Mouse (Mus musculus) large intestine, adult 2 months (tissue): Measurements from ENCODE around the gene Defb21. TPM values are rescaled to one million over a fixed set of nuclear protein-coding genes. Genes with fewer than 3 reads are reported as not detected.

Experiments used
- DNase-seq: peaks from one replicate; pipeline ENCODE4 v3.0.0-alpha.2; 2012; ENCODE audit warnings: low read depth, low spot score
- WGBS: fragments of 180-500 bp; shearing (Covaris S2); methylation state at CpG from one replicate; pipeline ENCODE4 v1.1.7; 2018; 5-methylcytosine and 5-hydroxymethylcytosine counted together
- polyA plus RNA-seq: library from polyadenylated mRNA; depleted of rRNA; stranded (reverse); fragments of >200 nt; gene quantifications from 2 replicates; pipeline ENCODE4 v1.2.3, GENCODE M21; 2012; rRNA removed

Defb21 gene
- polyA plus RNA-seq, 1 experiment: not detected

DNA sequence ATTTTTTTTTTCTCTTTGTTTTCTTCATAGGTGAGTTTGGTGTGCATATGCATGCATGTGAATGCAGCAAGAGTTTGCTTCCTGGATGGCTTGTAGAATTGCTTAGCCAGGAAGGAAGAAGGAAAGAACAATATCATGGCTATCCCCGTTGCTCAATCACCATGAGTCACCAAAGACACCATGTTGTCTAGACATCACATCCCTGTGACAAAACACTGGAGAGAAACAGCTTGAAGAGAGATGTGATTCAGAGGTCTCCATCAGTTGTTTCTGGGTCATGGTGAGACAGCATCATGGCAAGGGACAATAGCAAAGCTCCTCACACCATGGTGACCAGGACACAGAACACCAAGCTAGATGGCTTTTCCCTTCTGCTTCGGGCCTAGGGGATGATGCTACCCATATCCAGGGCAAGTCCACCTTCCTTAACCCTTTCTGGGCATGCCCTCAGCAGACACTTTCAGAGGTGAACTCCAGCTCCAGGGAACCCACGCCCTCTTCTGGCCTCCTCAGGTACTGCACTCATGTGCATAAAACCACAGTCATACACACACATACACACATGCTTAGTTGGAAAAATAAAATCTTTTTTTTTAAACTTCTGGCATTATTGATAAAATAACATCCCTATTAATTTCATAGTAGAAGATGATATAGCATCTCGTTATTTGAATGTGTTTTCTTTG lies 28.9 kb downstream of the Defb21 start:
- DNase-seq: no peak
- WGBS: 67% methylated on average over 4 of the region's 4 CpGs

DNA sequence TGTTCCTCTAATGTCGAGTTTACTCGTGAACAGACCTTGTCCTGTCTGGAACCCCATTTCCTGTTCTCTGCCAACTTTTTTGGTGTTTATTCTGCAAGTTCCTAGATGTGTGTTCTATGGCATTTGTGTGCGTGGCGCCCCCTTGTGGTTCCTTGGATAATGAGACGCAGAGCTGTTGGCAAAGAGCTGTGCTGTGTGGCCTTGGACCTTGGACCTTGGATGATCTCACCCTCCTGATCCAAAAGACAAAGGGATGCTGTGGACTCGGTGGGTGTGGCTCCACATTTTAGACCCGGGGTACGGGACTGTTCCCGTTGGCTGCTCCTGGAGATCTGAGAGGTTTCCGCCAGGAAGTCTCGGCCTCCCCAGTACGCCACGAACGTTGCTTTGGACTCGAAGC lies 31.5 kb downstream of the Defb21 start, which contains the start of gene Defb36:
Gene Defb36, plus strand, starts transcription at position 271 of the 400 bp plus-strand sequence.
- 63% methylated on average over 15 of the region's 15 CpGs for WGBS

DNA sequence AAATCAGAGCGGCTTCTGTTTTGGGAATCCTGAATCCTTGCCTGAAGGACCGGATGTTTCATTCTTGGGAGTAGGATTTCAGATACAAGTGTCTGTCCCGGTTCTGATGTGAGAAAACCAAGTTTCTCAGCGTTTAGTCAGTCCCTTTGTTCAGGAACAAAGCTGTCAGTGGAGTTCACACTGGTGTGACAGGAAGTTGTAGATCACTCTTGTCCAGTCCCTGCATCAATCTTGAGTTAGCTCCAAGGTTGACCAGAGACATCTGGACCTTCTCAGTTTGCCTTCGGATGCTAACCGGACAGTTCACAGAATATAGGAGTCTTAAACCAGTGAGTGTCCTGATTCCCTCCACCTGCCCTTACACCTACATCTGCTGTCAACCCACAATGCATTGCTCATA lies 35.2 kb downstream of the Defb21 start:
- no peak for DNase-seq
- WGBS: 60% methylated on average over 6 of the region's 6 CpGs

More for the DNA sequence above, 31.5 kb downstream of the Defb21 start, which contains the start of gene Defb36:
- no peak for DNase-seq

DNA sequence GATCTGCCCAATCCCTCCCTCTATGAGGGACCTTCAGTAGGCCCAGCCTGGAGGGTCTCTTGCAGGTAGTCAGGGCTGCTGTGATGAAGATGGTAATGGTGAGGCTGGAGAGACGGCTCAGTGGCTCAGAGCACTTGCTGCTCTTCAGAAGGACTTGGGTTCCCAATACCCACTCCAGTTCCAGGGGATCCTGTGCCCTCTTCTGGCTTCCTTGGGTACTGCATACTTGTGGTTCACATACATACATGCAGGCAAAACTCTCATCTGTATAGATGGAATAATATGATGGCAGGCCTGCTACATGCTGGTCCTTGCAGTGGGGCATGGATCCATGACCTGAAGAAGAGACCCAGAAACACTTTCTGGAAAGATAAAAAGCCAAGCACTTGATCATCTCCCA lies 36.2 kb downstream of the Defb21 start:
- DNase-seq: no peak
- 95% methylated on average over 1 of the region's 1 CpGs for WGBS

DNA sequence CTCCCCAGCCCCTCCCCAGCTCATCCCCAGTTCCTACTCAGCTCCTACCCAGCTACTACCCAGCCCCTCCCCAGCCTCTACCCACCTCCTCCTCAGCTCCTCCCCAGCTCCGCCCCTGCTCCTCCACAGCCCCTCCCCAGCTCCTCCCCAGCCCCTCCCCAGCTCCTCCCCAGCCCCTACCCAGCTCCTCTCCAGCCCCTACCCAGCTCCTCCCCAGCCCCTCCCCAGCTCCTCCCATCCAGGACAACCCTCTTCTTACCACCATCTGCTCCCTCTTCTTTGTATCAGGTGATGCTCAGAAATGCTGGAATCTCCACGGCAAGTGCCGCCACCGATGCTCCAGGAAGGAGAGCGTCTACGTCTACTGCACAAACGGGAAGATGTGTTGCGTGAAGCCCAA lies 39.6 kb downstream of the Defb21 start:
- no peak for DNase-seq

DNA sequence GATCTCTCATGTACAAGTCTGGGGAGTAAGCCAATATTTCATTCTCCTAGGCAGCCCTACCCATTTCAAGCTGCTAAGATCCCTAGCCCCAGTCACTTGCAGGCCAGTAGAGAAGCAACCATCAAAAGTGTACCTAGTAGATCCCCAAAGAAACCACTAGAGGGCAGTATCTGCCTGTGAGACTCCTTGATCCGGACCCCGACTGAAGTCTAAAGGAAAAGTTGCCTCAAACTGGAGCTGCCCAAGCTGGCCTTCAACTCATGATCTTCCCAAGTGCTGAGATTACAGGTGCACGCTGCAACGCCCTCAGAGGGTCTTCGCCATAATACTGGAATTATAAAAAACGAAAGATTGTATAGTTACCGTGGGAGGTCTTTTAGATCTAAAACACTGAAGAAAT lies 43.0 kb downstream of the Defb21 start:
- 18% methylated on average over 7 of the region's 7 CpGs for whole genome bisulfite sequencing
- peak; percentile 31 for DNase-seq

More for the DNA sequence above, 39.6 kb downstream of the Defb21 start:
- 64% methylated on average over 7 of the region's 8 CpGs for WGBS

DNA sequence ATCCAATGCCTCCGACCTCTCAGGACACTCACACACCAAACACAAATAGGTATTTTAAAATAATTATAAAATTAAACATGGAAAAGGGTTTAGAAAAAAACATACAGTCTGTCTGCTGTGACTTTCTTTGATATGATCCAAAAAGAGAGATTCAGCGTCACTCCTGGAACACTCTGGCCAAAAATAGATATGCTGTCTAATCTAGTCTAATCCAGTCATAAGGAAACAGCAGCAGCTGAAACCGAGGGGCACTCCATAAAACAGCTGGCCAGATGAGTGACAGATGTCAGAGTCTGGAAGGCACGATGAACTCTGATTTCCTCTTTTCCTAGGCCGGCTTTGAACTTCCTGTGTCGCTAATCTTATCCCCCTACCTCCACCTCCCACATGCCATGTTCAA lies 43.9 kb downstream of the Defb21 start:
- WGBS: 69% methylated on average over 6 of the region's 6 CpGs
- no peak for DNase-seq

DNA sequence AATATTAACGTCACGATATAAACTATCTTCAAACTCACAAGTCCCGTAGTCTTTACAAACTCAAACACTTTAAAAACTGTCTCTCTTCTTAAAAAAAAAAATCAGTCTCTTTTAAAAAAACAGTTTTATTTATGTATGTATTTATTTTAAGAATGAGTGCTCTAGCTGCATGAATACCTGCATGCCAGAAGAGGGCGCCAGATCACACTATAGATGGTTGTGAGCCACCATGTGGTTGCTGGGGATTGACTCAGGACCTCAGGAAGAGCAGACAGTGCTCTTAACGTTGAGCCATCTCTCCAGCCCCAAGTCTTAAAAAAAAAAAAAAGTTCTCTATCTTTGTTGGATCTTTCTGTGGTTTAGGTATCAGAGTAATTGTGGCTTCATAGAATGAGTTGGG lies 44.8 kb downstream of the Defb21 start:
- no peak for DNase-seq
- 72% methylated on average over 5 of the region's 5 CpGs for WGBS

DNA sequence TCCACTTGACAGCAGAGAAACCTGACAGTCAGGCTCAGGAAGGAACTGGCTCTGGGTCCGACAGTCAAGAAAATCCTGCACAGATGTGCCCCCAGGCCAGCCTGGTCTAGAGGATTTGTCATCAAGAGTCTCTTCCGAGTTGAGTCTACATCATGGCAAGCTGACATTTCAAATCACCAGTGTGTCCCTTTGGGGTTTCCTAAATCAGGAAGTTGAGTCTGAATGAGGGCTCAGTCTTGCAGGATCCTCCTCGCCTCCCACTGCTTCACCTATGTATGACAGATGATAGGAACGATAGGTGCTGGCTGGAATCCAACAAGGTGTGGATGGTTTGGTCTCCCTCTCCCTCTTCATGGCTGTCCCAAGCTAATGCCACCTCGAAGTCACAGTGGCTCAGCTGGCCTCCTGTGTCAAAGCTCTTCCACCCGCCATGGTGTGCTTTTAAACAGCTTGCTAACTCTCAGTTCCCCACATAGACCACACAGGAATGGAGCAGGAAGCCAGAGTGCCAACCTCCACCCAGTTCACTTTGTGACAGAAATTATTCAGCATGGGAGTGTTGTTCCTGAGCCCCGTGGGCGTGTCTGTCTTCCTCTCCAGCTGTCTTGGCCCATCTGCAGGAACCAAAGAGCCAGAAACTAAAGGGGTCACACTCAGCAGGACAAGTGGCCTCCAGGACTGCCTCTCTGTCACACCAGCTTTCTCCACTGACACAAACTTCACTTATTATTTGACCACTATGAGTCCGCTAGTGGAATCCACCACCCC lies 48.0 kb downstream of the Defb21 start:
- WGBS: 42% methylated on average over 9 of the region's 9 CpGs
- no peak for DNase-seq

DNA sequence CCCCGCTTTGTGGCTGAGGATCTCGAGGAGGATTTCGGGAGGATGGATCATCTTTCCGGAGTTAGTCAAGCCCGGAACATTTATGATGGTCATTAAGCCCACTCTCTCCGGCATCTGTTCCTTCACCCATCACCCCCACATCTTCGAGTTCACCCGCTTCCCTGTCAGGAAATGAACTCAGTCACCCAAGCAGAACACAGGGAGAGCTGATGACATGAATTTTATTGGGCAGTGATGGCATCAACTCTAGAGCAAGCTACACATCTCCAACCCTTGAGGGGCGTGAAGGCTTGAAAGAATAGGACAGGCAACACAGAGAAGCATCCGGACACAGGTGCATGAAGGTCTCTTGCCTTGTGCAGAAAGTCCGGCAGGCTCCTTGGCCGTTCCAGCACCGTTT lies 49.6 kb downstream of the Defb21 start:
- WGBS: 77% methylated on average over 13 of the region's 13 CpGs
- DNase-seq: no peak

DNA sequence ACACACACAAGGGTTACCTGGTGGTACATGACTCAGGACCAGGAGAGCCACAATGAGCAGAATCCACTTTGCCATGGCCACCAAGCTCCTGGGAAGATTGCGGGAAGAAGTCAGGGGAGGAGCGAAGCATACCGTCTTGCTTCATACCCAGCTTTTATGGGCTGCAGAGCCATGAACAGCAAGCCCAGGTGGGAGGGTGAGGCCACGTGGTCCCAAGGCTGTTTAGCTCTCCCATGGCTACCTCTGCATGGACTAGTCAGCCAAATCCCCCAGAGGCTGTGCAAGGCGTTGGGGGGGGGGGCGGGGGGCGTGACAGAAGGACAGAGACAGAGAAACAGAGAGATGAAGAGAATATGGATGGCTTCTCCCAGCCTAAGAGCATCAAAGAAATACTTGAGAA lies 50.4 kb downstream of the Defb21 start, which contains the start of gene Defb25:
Gene Defb25, minus strand, starts transcription at position 101 of the 400 bp plus-strand sequence.
- WGBS: 75% methylated on average over 7 of the region's 7 CpGs
- DNase-seq: no peak

Other genes starting within 250 kb of the Defb21 start
- gene Rbck1, start 240.1 kb upstream of the Defb21 start, polyA plus RNA-seq: 190 and 253 TPM in 2 replicates
- gene Trib3, start 228.7 kb upstream of the Defb21 start, polyA plus RNA-seq: 2.1 and 5.9 TPM in 2 replicates
- gene Nrsn2, start 196.1 kb upstream of the Defb21 start, polyA plus RNA-seq: 0.34 and 0.87 TPM in 2 replicates
- 1.9 and 2.0 TPM in 2 replicates for gene Sox12, start 174.7 kb upstream of the Defb21 start, polyA plus RNA-seq
- gene Zcchc3, start 157.7 kb upstream of the Defb21 start, polyA plus RNA-seq: 1.7 and 2.0 TPM in 2 replicates
- not detected in 2 replicates for gene 6820408C15Rik, start 157.2 kb upstream of the Defb21 start, polyA plus RNA-seq
- gene Defb23, start 108.1 kb upstream of the Defb21 start, polyA plus RNA-seq: not detected in 2 replicates
- gene Defb20, start 95.7 kb upstream of the Defb21 start, polyA plus RNA-seq: 0.26 and 0.69 TPM in 2 replicates
- not detected in 2 replicates for gene Defb22, start 82.6 kb upstream of the Defb21 start, polyA plus RNA-seq
- not detected in 2 replicates for gene Defb26, start 61.1 kb upstream of the Defb21 start, polyA plus RNA-seq
- gene Defb28, start 54.5 kb upstream of the Defb21 start, polyA plus RNA-seq: not detected in 2 replicates
- gene Defb29, start 32.6 kb upstream of the Defb21 start, polyA plus RNA-seq: not detected in 2 replicates
- gene Gm17416, start 3.4 kb upstream of the Defb21 start, polyA plus RNA-seq: not detected in 2 replicates
- gene Defb19, start 7.6 kb downstream of the Defb21 start, polyA plus RNA-seq: not detected in 2 replicates
- gene Defb45, start 26.7 kb downstream of the Defb21 start, polyA plus RNA-seq: not detected in 2 replicates
- gene Defb36, start 31.6 kb downstream of the Defb21 start, polyA plus RNA-seq: not detected in 2 replicates
- gene Defb25, start 50.3 kb downstream of the Defb21 start, polyA plus RNA-seq: 0.78 and 1.1 TPM in 2 replicates
- gene Rem1, start 54.2 kb downstream of the Defb21 start, polyA plus RNA-seq: 3.6 and 3.7 TPM in 2 replicates
- 102 and 126 TPM in 2 replicates for gene H13, start 96.7 kb downstream of the Defb21 start, polyA plus RNA-seq
- gene Mcts2, start 114.3 kb downstream of the Defb21 start, polyA plus RNA-seq: 5.8 and 6.4 TPM in 2 replicates
- gene Id1, start 163.5 kb downstream of the Defb21 start, polyA plus RNA-seq: 365 and 412 TPM in 2 replicates
- gene Cox4i2, start 181.4 kb downstream of the Defb21 start, polyA plus RNA-seq: 1.6 and 2.0 TPM in 2 replicates